Mouse (Mus musculus) heart, adult 2 months (tissue): ENCODE data around the gene A230050P20Rik. TPM values are rescaled to one million over a fixed set of nuclear protein-coding genes. Genes with fewer than 3 reads are reported as not detected.
A peak's percentile ranks its signal among the peaks of the same experiment; 100 is the strongest.

ENCODE experiments used
- DNase-seq, 2 experiments: peaks; one replicate each; pipeline ENCODE4 v3.0.0; 2021
- H3K27ac ChIP-seq: fragments of 200-600 bp; 2 replicates; pipeline ENCODE4 v1.8.1; 2022
- H3K27me3 ChIP-seq: fragments of 200-500 bp; 2 replicates; pipeline ENCODE4 v1.6.1; 2012; ENCODE audit warnings: mild to moderate bottlenecking, low read length, inconsistent platforms, mixed read lengths; ENCODE audit not compliant: control insufficient read depth, insufficient read depth
- H3K36me3 ChIP-seq: fragments of 200-500 bp; 2 replicates; pipeline ENCODE4 v1.6.1; 2012; ENCODE audit warnings: low read length, inconsistent platforms; ENCODE audit not compliant: control insufficient read depth, insufficient read depth
- H3K4me1 ChIP-seq: fragments of 200-500 bp; 2 replicates; pipeline ENCODE4 v1.6.1; 2011; ENCODE audit warnings: low read length; ENCODE audit not compliant: control insufficient read depth, insufficient read depth
- H3K4me3 ChIP-seq: fragments of 200-600 bp; 2 replicates; pipeline ENCODE4 v1.8.1; 2022
- H3K79me2 ChIP-seq: fragments of 200-500 bp; replicated peaks from 2 replicates; pipeline ENCODE4 v1.6.1; 2012; ENCODE audit warnings: mild to moderate bottlenecking, inconsistent platforms, low read length, moderate library complexity, mixed read lengths; ENCODE audit not compliant: control insufficient read depth, insufficient read depth
- H3K9ac ChIP-seq: fragments of 200-500 bp; 2 replicates; pipeline ENCODE4 v1.6.1; 2012; ENCODE audit warnings: low read depth, mild to moderate bottlenecking, control low read depth, inconsistent platforms, low read length, mixed read lengths
- CTCF ChIP-seq: fragments of 200-600 bp; IDR thresholded peaks from 2 replicates; pipeline ENCODE4 v1.8.1; 2022; ENCODE audit warnings: antibody characterized with exemption, mild to moderate bottlenecking, moderate library complexity
- EP300 ChIP-seq: fragments of 200-500 bp; IDR thresholded peaks from 2 replicates; pipeline ENCODE4 v1.6.1; 2011; ENCODE audit warnings: low read depth, low read length, control low read depth; ENCODE audit not compliant: insufficient read depth
- POLR2A ChIP-seq: fragments of 200-500 bp; IDR thresholded peaks from 2 replicates; pipeline ENCODE4 v1.6.1; 2011; ENCODE audit warnings: mild to moderate bottlenecking, low read depth, low read length, control low read depth; ENCODE audit not compliant: insufficient read depth
- WGBS: fragments of 180-500 bp; shearing (Covaris S2); methylation state at CpG from one replicate; pipeline ENCODE4 v1.1.7; 2018; 5-methylcytosine and 5-hydroxymethylcytosine counted together
- intact Hi-C: fragments of 180-260 bp; cut with DNase I; formaldehyde crosslinking; loops from one replicate; pipeline ENCODE4 v1.15.1; 2025
- microRNA-seq, 2 experiments: library from miRNA; unstranded; fragments of <30 nt; microRNA quantifications; one replicate each; pipeline ENCODE4 v1.2.0; 2021
- polyA plus RNA-seq: library from polyadenylated mRNA; depleted of rRNA; stranded (reverse); fragments of >200 nt; gene quantifications from 2 replicates; pipeline ENCODE4 v1.2.3, GENCODE M21; 2012; rRNA removed
- total RNA-seq, 2 experiments: library from RNA; stranded (reverse); gene quantifications; 2 replicates each; pipeline ENCODE4 v1.2.3; 2021

Gene A230050P20Rik
- total and polyA plus RNA-seq, 3 experiments = 3.9 to 21.2 (median 4.3) TPM

GRCm38 (mm10) chr9:20901466-20902173 is 33.2 kb downstream of the A230050P20Rik start:
- Histone ChIP-seq H3K4me3 (no peak overlapping the region), H3K36me3 (no peaks in the 10 kb centered on the region), H3K27me3 (no peaks in the 10 kb centered on the region), H3K9ac (no peak overlapping the region), H3K4me1 (peaks cover 6% of the 10 kb centered on the region), H3K79me2 (peaks cover 3% of the 10 kb centered on the region; the same call in 1 of the 2 replicates), H3K27ac (no peak overlapping the region)
- DNase-seq = no peak
- TF ChIP-seq POLR2A = no peak
- peak; percentile 81 for TF ChIP-seq CTCF
- WGBS = 7% methylated on average over 13 of the region's 13 CpGs
- intact Hi-C loops = loop anchor here (1.0 to 5.0 kb wide), 3 partner anchors 97 to 236 kb away; partner anchors contain the start of gene Icam4

GRCm38 (mm10) chr9:20902174-20902491 is 33.7 kb downstream of the A230050P20Rik start:
- no peak for DNase-seq
- Histone ChIP-seq H3K36me3 (no peaks in the 10 kb centered on the region), H3K79me2 (peaks cover 3% of the 10 kb centered on the region; the same call in 1 of the 2 replicates), H3K4me1 (peaks cover 5% of the 10 kb centered on the region), H3K27ac (no peak overlapping the region), H3K27me3 (no peaks in the 10 kb centered on the region), H3K4me3 (no peak overlapping the region), H3K9ac (no peak overlapping the region)
- no peak for TF ChIP-seq POLR2A
- no peak for TF ChIP-seq CTCF
- no peak for TF ChIP-seq EP300
- WGBS = 16% methylated on average over 6 of the region's 6 CpGs
- intact Hi-C loops = loop anchor here (5.0 kb wide), 1 partner anchor 125 kb away; the partner anchor contains the start of gene Icam4

- DNase-seq = peak; percentile 38 to 57
- Histone ChIP-seq H3K4me1 (no peaks in the 10 kb centered on the region), H3K27me3 (no peaks in the 10 kb centered on the region), H3K9ac (no peak overlapping the region), H3K36me3 (no peaks in the 10 kb centered on the region), H3K79me2 (no peaks in the 10 kb centered on the region), H3K27ac (no peak overlapping the region), H3K4me3 (no peak overlapping the region)
- 83% methylated on average over 9 of the region's 9 CpGs for WGBS
- TF ChIP-seq EP300 = no peak
- no peak for TF ChIP-seq CTCF
- no peak for TF ChIP-seq POLR2A
- intact Hi-C loops = no loop called here
These were observed 41.5 kb downstream of the A230050P20Rik start for GRCm38 (mm10) chr9:20909948-20910347.

GRCm38 (mm10) chr9:20916160-20916559 is 47.7 kb downstream of the A230050P20Rik start:
- Histone ChIP-seq H3K4me3 (no peak overlapping the region), H3K4me1 (no peaks in the 10 kb centered on the region), H3K79me2 (no peaks in the 10 kb centered on the region), H3K9ac (no peak overlapping the region), H3K27me3 (no peaks in the 10 kb centered on the region), H3K36me3 (no peaks in the 10 kb centered on the region), H3K27ac (no peak overlapping the region)
- TF ChIP-seq EP300 (no peak), POLR2A (no peak), CTCF (peak; percentile 71)
- 77% methylated on average over 4 of the region's 4 CpGs for WGBS
- DNase-seq = no peak
- intact Hi-C loops = loop anchor here (1.0 kb wide), 1 partner anchor 81 kb away; no protein-coding TSS in a partner anchor

- Histone ChIP-seq H3K27ac (no peak overlapping the region), H3K36me3 (no peaks in the 10 kb centered on the region), H3K4me1 (no peaks in the 10 kb centered on the region), H3K79me2 (no peaks in the 10 kb centered on the region), H3K4me3 (no peak overlapping the region), H3K27me3 (no peaks in the 10 kb centered on the region), H3K9ac (no peak overlapping the region)
- TF ChIP-seq POLR2A (no peak), CTCF (no peak), EP300 (no peak)
- WGBS = 86% methylated on average over 3 of the region's 3 CpGs
- no peak for DNase-seq
- intact Hi-C loops = no loop called here
These were observed 54.8 kb downstream of the A230050P20Rik start for GRCm38 (mm10) chr9:20923258-20923657.

Small RNA genes lying within 50 kb of the gene (microRNA-seq; reads per million reads assigned to microRNA genes)
- gene Mir7081 = 0 to 0.77 reads per million in 2 experiments

Other genes with a start within 250 kb of the A230050P20Rik start
- gene Ubl5, start 225.8 kb upstream of the A230050P20Rik start, total RNA-seq = 100 to 1,000 TPM; 233 to 269 TPM
- gene Ubl5, start 225.8 kb upstream of the A230050P20Rik start, polyA plus RNA-seq = 275 and 362 TPM in 2 replicates
- 10 to 100 TPM in 1 of 2 experiments, 1 to 10 TPM in 1; 8.8 to 10.3 TPM for gene Fbxl12, start 223.9 kb upstream of the A230050P20Rik start, total RNA-seq
- gene Fbxl12, start 223.9 kb upstream of the A230050P20Rik start, polyA plus RNA-seq = 16.6 and 17.9 TPM in 2 replicates
- 10 to 100 TPM; 17.8 to 18.6 TPM for gene Pin1, start 216.5 kb upstream of the A230050P20Rik start, total RNA-seq
- gene Pin1, start 216.5 kb upstream of the A230050P20Rik start, polyA plus RNA-seq = 18.8 and 20.8 TPM in 2 replicates
- gene Olfm2, start 122.3 kb upstream of the A230050P20Rik start, total RNA-seq = under 1 TPM in 1 of 2 experiments, not detected in 1; 0.13 TPM
- gene Olfm2, start 122.3 kb upstream of the A230050P20Rik start, polyA plus RNA-seq = 0.31 and 0.38 TPM in 2 replicates
- gene Col5a3, start 53.6 kb upstream of the A230050P20Rik start, total RNA-seq = 10 to 100 TPM in 1 of 2 experiments, 1 to 10 TPM in 1; 7.0 to 19.7 TPM
- gene Col5a3, start 53.6 kb upstream of the A230050P20Rik start, polyA plus RNA-seq = 11.6 and 13.5 TPM in 2 replicates
- gene Rdh8, start 50.1 kb upstream of the A230050P20Rik start, total RNA-seq = not detected
- gene Rdh8, start 50.1 kb upstream of the A230050P20Rik start, polyA plus RNA-seq = not detected in 2 replicates
- 1 to 10 TPM; 3.9 to 4.0 TPM for gene Angptl6, start 11.1 kb downstream of the A230050P20Rik start, total RNA-seq
- gene Angptl6, start 11.1 kb downstream of the A230050P20Rik start, polyA plus RNA-seq = 4.0 and 5.4 TPM in 2 replicates
- gene Ppan, start 19.5 kb downstream of the A230050P20Rik start, total RNA-seq = 1 to 10 TPM; 5.9 to 6.7 TPM
- 11.9 and 18.8 TPM in 2 replicates for gene Ppan, start 19.5 kb downstream of the A230050P20Rik start, polyA plus RNA-seq
- 100 to 1,000 TPM; 101 to 113 TPM for gene Eif3g, start 30.0 kb downstream of the A230050P20Rik start, total RNA-seq
- 69.6 and 69.9 TPM in 2 replicates for gene Eif3g, start 30.0 kb downstream of the A230050P20Rik start, polyA plus RNA-seq
- 10 to 100 TPM; 11.1 to 11.6 TPM for gene Dnmt1, start 91.2 kb downstream of the A230050P20Rik start, total RNA-seq
- 9.1 and 11.7 TPM in 2 replicates for gene Dnmt1, start 91.2 kb downstream of the A230050P20Rik start, polyA plus RNA-seq
- gene S1pr2, start 108.1 kb downstream of the A230050P20Rik start, total RNA-seq = 1 to 10 TPM; 2.8 to 3.2 TPM
- 4.2 and 6.1 TPM in 2 replicates for gene S1pr2, start 108.1 kb downstream of the A230050P20Rik start, polyA plus RNA-seq
- 100 to 1,000 TPM; 124 to 130 TPM for gene Mrpl4, start 134.1 kb downstream of the A230050P20Rik start, total RNA-seq
- 173 and 226 TPM in 2 replicates for gene Mrpl4, start 134.1 kb downstream of the A230050P20Rik start, polyA plus RNA-seq
- 1 to 10 TPM; 7.6 to 9.2 TPM for gene Icam1, start 147.3 kb downstream of the A230050P20Rik start, total RNA-seq
- 12.4 and 15.3 TPM in 2 replicates for gene Icam1, start 147.3 kb downstream of the A230050P20Rik start, polyA plus RNA-seq
- gene Icam4, start 160.7 kb downstream of the A230050P20Rik start, total RNA-seq = 1 to 10 TPM in 1 of 2 experiments, under 1 TPM in 1; 0.84 to 1.0 TPM
- gene Icam4, start 160.7 kb downstream of the A230050P20Rik start, polyA plus RNA-seq = 0.70 and 1.4 TPM in 2 replicates
- gene Icam5, start 163.4 kb downstream of the A230050P20Rik start, total RNA-seq = not detected
- 0.06 and 0.08 TPM in 2 replicates for gene Icam5, start 163.4 kb downstream of the A230050P20Rik start, polyA plus RNA-seq
- gene Zglp1, start 198.5 kb downstream of the A230050P20Rik start, total RNA-seq = not detected
- not detected in 2 replicates for gene Zglp1, start 198.5 kb downstream of the A230050P20Rik start, polyA plus RNA-seq
- gene Gm49373, start 204.5 kb downstream of the A230050P20Rik start, total RNA-seq = under 1 TPM in 1 of 2 experiments, not detected in 1; 0.30 TPM
- 0.27 and 0.32 TPM in 2 replicates for gene Gm49373, start 204.5 kb downstream of the A230050P20Rik start, polyA plus RNA-seq
- 10 to 100 TPM; 35.8 to 41.4 TPM for gene Fdx1l, start 205.0 kb downstream of the A230050P20Rik start, total RNA-seq
- gene Fdx1l, start 205.0 kb downstream of the A230050P20Rik start, polyA plus RNA-seq = 48.3 and 51.1 TPM in 2 replicates
- gene Gm38431, start 223.4 kb downstream of the A230050P20Rik start, total RNA-seq = under 1 TPM; 0.31 to 0.34 TPM
- 2.0 and 2.3 TPM in 2 replicates for gene Gm38431, start 223.4 kb downstream of the A230050P20Rik start, polyA plus RNA-seq
- 10 to 100 TPM; 26.3 to 27.9 TPM for gene Raver1, start 223.4 kb downstream of the A230050P20Rik start, total RNA-seq
- gene Raver1, start 223.4 kb downstream of the A230050P20Rik start, polyA plus RNA-seq = 27.4 and 29.1 TPM in 2 replicates